Mouse (Mus musculus): ENCODE data around the gene Acsl3. TPM values are rescaled to one million over a fixed set of nuclear protein-coding genes. Genes with fewer than 3 reads are reported as not detected.

Acsl3 gene
- polyA plus RNA-seq, 1 experiment from 2014 or later, result 22.7 TPM

DNA sequence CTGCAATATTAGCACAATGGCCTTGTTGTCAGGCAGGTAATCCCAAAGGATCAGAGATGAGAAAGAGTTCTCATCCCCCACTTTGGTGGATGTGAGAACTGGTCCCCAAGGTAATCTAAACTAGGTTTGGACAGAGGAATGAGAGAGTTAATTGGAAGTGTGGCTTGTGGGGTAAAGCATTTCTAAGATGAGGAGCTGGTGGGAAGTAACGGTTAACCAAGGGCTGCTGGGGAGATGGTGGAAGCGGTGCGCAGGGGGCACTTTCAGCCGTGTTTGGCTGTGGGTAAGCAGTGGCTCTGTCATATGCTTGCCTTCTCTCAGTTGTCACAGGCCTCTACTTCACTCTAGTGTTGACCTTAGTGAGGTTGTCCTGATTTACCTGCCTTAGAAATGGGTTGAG, 85.7 kb downstream of the Acsl3 start:
- H3K4me3 ChIP-seq (ENCODE audit: low read depth, low read length), result no peak overlapping the region
- no peaks in the 10 kb centered on the region for H3K36me3 ChIP-seq (ENCODE audit: insufficient read depth, low read length)
- 88% methylated on average over 4 of the region's 4 CpGs for WGBS
- no peak for DNase-seq (ENCODE audit: low spot score)
- no peak overlapping the region for H3K4me2 ChIP-seq (replicated peaks; ENCODE audit: low read depth, low read length)
- ATAC-seq, result no peak
- H3K9ac ChIP-seq (replicated peaks; ENCODE audit: low read depth), result no peak overlapping the region
- H3K9me3 ChIP-seq (ENCODE audit: low read length), result no peaks in the 10 kb centered on the region
- H3K27ac ChIP-seq (ENCODE audit: low read length), result no peak overlapping the region
- no peaks in the 10 kb centered on the region for H3K4me1 ChIP-seq (ENCODE audit: insufficient read depth, low read depth, low read length)
- no peaks in the 10 kb centered on the region for H3K27me3 ChIP-seq (replicated peaks; ENCODE audit: insufficient read depth, low read length)
- no peak for TF ChIP-seq CTCF (IDR thresholded peaks at IDR 0.05)
- TF ChIP-seq EP300 (IDR thresholded peaks at IDR 0.05), result no peak

DNA sequence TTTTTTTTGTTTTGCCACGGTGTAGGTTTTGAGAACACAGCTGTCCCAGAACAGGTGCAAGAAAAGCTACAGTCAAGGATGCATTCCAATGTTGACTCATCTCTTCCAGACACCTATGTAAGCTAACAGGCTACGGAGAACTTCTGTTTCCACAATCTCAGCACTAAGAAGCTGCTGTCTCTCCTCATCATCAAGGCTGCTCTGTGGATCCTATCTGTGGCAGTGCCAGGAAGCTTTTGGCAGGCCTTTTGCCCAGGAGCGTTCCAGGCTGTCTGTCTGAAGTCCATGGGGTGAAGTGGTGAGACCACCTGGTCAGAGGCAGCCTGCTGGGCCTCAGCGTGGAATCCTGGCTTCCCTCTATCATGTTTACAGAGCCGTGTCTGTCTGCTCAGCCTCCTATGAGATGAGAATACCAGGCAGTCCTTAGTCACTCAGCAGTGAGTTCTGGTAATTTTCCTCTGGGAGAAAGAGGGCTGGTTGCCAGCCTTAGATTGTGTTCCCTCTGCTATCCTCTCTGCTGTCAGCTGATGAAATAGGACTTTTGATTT, 87.7 kb downstream of the Acsl3 start:
- H3K4me2 ChIP-seq (replicated peaks; ENCODE audit: low read depth, low read length), result no peak overlapping the region
- peak; percentile 54 for DNase-seq (ENCODE audit: low spot score)
- no peaks in the 10 kb centered on the region for H3K4me1 ChIP-seq (ENCODE audit: insufficient read depth, low read depth, low read length)
- WGBS, result 17% methylated on average over 5 of the region's 5 CpGs
- no peak overlapping the region for H3K9ac ChIP-seq (replicated peaks; ENCODE audit: low read depth)
- no peaks in the 10 kb centered on the region for H3K36me3 ChIP-seq (ENCODE audit: insufficient read depth, low read length)
- no peaks in the 10 kb centered on the region for H3K27me3 ChIP-seq (replicated peaks; ENCODE audit: insufficient read depth, low read length)
- H3K27ac ChIP-seq (ENCODE audit: low read length), result no peak overlapping the region
- peak; percentile 65 for ATAC-seq
- no peak overlapping the region for H3K4me3 ChIP-seq (ENCODE audit: low read depth, low read length)
- no peaks in the 10 kb centered on the region for H3K9me3 ChIP-seq (ENCODE audit: low read length)
- TF ChIP-seq EP300 (IDR thresholded peaks at IDR 0.05) (no peak), CTCF (IDR thresholded peaks at IDR 0.05) (no peak)

Other genes starting within 250 kb of the Acsl3 start
- gene Farsb, start 168.9 kb upstream of the Acsl3 start, polyA plus RNA-seq (2015; fragmentation: Nextera tagmentation; extraction: Ambion mirVana), result 41.8 and 45.6 TPM in 2 replicates
- 0.88 and 1.2 TPM in 2 replicates for gene Mogat1, start 146.8 kb upstream of the Acsl3 start, polyA plus RNA-seq (2015; fragmentation: Nextera tagmentation; extraction: Ambion mirVana)
- gene BC035947, start 145.7 kb upstream of the Acsl3 start, polyA plus RNA-seq (2015; fragmentation: Nextera tagmentation; extraction: Ambion mirVana), result 0.17 TPM in 1 of 2 replicates, not detected in the other
- gene Utp14b, start 213 bp downstream of the Acsl3 start, polyA plus RNA-seq (2015; fragmentation: Nextera tagmentation; extraction: Ambion mirVana), result 0.96 and 0.97 TPM in 2 replicates
- gene Kcne4, start 158.9 kb downstream of the Acsl3 start, polyA plus RNA-seq (2015; fragmentation: Nextera tagmentation; extraction: Ambion mirVana), result 10.1 and 12.6 TPM in 2 replicates

Measured in lung, postnatal 0 days (tissue).